Mouse (Mus musculus): ENCODE results near the gene Btd.

DNA sequence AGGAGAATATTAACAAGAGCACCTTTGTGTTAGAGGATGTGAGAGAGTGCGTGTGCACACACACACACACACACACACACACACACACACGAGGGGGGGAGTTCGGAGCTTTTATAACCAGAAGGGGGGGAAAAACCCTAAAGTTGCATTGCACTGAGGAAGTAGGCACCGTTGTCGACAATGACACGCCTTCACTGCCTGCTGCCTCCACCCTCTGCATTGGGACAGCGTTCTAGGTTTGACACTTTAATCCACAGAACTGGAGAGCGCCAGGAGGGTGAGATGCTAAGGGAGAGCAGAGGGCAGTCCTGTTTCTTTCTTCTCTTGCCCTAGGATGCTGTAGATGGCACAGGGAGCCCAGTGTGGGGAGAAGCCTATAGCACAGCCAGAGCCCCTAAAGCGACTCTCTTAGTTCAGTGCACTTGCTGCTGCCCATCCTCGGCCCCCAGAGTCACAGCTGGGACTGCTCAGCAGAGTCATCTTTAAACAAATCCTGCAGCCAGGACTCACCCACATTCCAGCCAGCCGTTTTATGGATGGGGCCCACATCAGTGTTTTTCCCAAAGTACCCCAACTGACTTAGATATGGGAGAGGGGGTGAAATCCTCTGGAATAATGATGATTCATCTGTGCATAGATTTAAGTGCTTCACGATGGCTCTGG is 24.2 kb downstream of the Btd start:
- TF ChIP-seq CTCF (IDR thresholded peaks at IDR 0.05; ENCODE audit: low read depth) (no peak), EP300 (IDR thresholded peaks at IDR 0.05; ENCODE audit: low read depth) (no peak)
